Mouse (Mus musculus): ENCODE results near the gene Bicd2.

- TF ChIP-seq POLR2A (IDR thresholded peaks at IDR 0.05; ENCODE audit: borderline replicate concordance, extremely low read depth, insufficient read depth, insufficient read length, poor library complexity, severe bottlenecking) (no peak), CTCF (IDR thresholded peaks at IDR 0.05; ENCODE audit: borderline replicate concordance, extremely low read depth, insufficient read depth, insufficient read length) (no peak)
Measured at GRCm38 (mm10) chr13:49300771-49301170, 40.6 kb upstream of the Bicd2 start.

All from brain, embryonic 14.5 days (tissue).